Mouse (Mus musculus): ENCODE results near the gene Vmn2r95. TPM values are rescaled to one million over a fixed set of nuclear protein-coding genes. Genes with fewer than 3 reads are reported as not detected.
"Not testable (repeated sequence)": the region's sequence is repeated elsewhere in the genome, so short reads cannot be mapped to it uniquely, and the experiment has no call there.

Gene Vmn2r95
- polyA plus RNA-seq (2016; fragmentation: Nextera tagmentation; extraction: Ambion mirVana) = not detected in 2 replicates

GRCm38 (mm10) chr17:18423778-18424177 lies at the start of gene Vmn2r95:
TSS of gene Vmn2r95 (plus strand) at chr17:18424078.
- Histone ChIP-seq H3K36me3 (no peaks in the 10 kb centered on the region), H3K9me3 (replicated peaks) (no peaks in the 10 kb centered on the region), H3K27me3 (replicated peaks) (no peaks in the 10 kb centered on the region), H3K9ac (no peak within 1 kb of the TSS), H3K4me3 (no peak within 1 kb of the TSS), H3K4me2 (no peak within 1 kb of the TSS), H3K27ac (no peak within 1 kb of the TSS), H3K4me1 (no peaks in the 10 kb centered on the region)
- WGBS (ENCODE audit: insufficient replicate concordance) = 16% methylated on average over 1 of the region's 1 CpGs
- no peak for ATAC-seq

DNA sequence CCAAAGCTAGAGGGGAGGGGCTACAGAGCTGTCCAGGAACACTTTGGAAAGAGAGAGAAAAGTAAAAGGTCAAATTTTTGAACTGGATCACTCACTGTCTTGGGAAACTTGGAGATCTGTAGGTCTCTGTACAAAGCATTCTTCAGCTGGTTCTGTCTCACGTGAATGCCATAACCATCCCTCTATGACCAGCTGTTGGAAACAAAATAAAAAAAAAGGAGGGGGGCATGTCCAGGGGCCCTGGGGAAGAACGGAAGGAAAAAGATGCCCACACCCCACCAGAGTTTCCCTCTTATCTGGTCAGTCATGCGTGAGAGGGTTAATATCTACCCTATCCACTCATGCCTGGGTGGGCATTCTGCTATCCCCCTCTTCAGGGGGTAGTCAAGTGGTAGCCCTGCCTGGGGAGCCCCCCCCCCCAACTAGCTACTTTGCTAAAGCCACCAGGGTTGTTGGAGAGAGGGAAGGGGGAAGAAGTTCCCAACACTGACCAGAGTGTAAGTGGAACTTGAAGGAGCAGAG lies 31.8 kb downstream of the Vmn2r95 start:
- WGBS (ENCODE audit: insufficient replicate concordance) = 53% methylated on average over 3 of the region's 3 CpGs
- no peak for ATAC-seq
- H3K4me1 ChIP-seq = no peaks in the 10 kb centered on the region

DNA sequence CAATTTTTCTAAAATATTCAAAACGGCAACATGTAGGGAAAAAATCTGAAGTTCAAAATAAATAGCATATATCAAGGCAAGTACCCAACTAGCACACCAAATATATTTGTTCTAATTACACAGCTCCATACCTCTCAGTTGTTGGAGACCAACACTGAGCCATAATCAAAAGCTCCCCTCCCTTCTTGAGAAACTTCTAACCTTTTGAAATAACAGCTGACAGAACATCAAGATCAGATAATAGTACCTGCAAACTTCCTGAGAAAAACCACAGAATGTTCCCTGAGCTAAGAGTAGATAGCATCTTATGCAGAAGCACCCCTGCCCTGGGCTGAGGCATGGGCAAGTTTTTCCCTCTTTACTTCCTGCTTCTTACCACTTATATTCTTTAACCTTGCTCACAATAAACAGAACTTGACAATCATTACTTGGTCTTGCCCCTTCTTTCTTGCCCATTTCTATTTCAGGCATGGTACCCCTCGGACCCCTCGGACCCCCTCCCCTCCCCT lies 34.3 kb downstream of the Vmn2r95 start:
- not testable (repeated sequence) for H3K9me3 ChIP-seq (replicated peaks); H3K27me3 ChIP-seq (replicated peaks); ATAC-seq; H3K4me2 ChIP-seq; H3K9ac ChIP-seq; H3K36me3 ChIP-seq; H3K4me3 ChIP-seq; H3K4me1 ChIP-seq; H3K27ac ChIP-seq
- WGBS (ENCODE audit: insufficient replicate concordance) = 69% methylated on average over 3 of the region's 3 CpGs

More for the DNA sequence above, 31.8 kb downstream of the Vmn2r95 start:
- Histone ChIP-seq H3K4me3 (no peak overlapping the region), H3K27me3 (replicated peaks) (no peaks in the 10 kb centered on the region), H3K4me2 (no peak overlapping the region), H3K27ac (no peak overlapping the region), H3K36me3 (no peaks in the 10 kb centered on the region), H3K9me3 (replicated peaks) (0 out of 2 replicates have a peak, but pooled peaks cover 6% of the 10 kb centered on the region), H3K9ac (no peak overlapping the region)

DNA sequence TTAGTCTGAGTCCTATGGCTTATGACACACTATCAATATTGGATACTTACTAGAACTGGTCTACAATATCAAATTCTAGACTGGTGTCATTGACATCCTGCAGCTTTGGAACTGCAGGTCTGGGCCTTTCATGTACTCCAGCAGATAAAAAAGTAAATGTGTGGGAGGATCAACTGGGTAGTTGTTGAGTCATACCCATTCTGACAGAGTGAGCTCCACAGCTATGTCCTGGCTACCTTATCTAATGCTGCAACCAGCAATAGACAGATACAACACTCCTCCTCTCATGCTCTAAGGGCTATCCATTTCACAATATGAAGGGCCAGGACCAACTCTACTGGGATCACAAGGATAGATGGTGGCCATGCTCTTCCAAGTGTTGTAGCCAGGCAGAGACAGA lies 38.8 kb downstream of the Vmn2r95 start:
- Histone ChIP-seq H3K4me1 (no peaks in the 10 kb centered on the region), H3K9ac (no peak overlapping the region), H3K4me3 (no peak overlapping the region), H3K27me3 (replicated peaks) (no peaks in the 10 kb centered on the region), H3K9me3 (replicated peaks) (0 out of 2 replicates have a peak, but pooled peaks cover 6% of the 10 kb centered on the region), H3K4me2 (no peak overlapping the region), H3K36me3 (no peaks in the 10 kb centered on the region), H3K27ac (no peak overlapping the region)
- ATAC-seq = no peak

- H3K4me2 ChIP-seq = no peak overlapping the region
- no peaks in the 10 kb centered on the region for H3K4me1 ChIP-seq
- H3K9ac ChIP-seq = no peak overlapping the region
- 0 out of 2 replicates have a peak, but pooled peaks cover 3% of the 10 kb centered on the region for H3K9me3 ChIP-seq (replicated peaks)
- no peak for ATAC-seq
- no peaks in the 10 kb centered on the region for H3K27me3 ChIP-seq (replicated peaks)
- H3K4me3 ChIP-seq = no peak overlapping the region
- H3K27ac ChIP-seq = no peak overlapping the region
- WGBS (ENCODE audit: insufficient replicate concordance) = 55% methylated on average over 1 of the region's 1 CpGs
- no peaks in the 10 kb centered on the region for H3K36me3 ChIP-seq
Measured at GRCm38 (mm10) chr17:18479885-18480284, 56.0 kb downstream of the Vmn2r95 start.

Other genes with a start within 250 kb of the Vmn2r95 start
- not detected in 2 replicates for gene Vmn2r94, start 146.3 kb upstream of the Vmn2r95 start, polyA plus RNA-seq (2016; fragmentation: Nextera tagmentation; extraction: Ambion mirVana)
- gene Vmn2r93, start 126.0 kb upstream of the Vmn2r95 start, polyA plus RNA-seq (2016; fragmentation: Nextera tagmentation; extraction: Ambion mirVana) = not detected in 2 replicates
- not detected in 2 replicates for gene Vmn2r96, start 149.1 kb downstream of the Vmn2r95 start, polyA plus RNA-seq (2016; fragmentation: Nextera tagmentation; extraction: Ambion mirVana)

Data from liver, embryonic 12.5 days (tissue).